Mouse (Mus musculus) monocyte, adult 2 months (primary cell): Measurements from ENCODE around the gene Dcpp2.
"Not testable (repeated sequence)": the region's sequence is repeated elsewhere in the genome, so short reads cannot be mapped to it uniquely, and the experiment has no call there.

Experiments
- DNase-seq, 2 experiments: peaks; one replicate each; pipeline ENCODE4 v3.0.0; 2022; ENCODE audit warnings: low spot score in 2 of 2, low read depth in 1 of 2

Dcpp2 gene

GRCm38 (mm10) chr17:23924531-23925007 is 43.9 kb downstream of the Dcpp2 start:
- peak; percentile 75 to 80 for DNase-seq

- DNase-seq = peak in 1 of 2 experiments; percentile 6
Observed at GRCm38 (mm10) chr17:23925090-23925493, 44.4 kb downstream of the Dcpp2 start.

GRCm38 (mm10) chr17:23931157-23931556 is 50.5 kb downstream of the Dcpp2 start:
- DNase-seq = no peak

- DNase-seq = no peak
Observed at GRCm38 (mm10) chr17:23941372-23941771, 60.7 kb downstream of the Dcpp2 start, which contains the start of gene Sbp. TSS of gene Sbp (plus strand) at chr17:23941672.

GRCm38 (mm10) chr17:23947486-23947885 is 66.8 kb downstream of the Dcpp2 start:
- DNase-seq = not testable (repeated sequence)

- DNase-seq = no peak
Observed at GRCm38 (mm10) chr17:23949068-23949467, 68.4 kb downstream of the Dcpp2 start.
